Mouse (Mus musculus) limb, embryonic 12.5 days (tissue): ENCODE measurements at regions not wholly inside any gene's neighbourhood (a gene's known extent, or its start where the extent isn't known, plus 50 kb on each side); places are given as distances from the start of the nearest gene placed in this dataset.
"Not testable (repeated sequence)": the region's sequence is repeated elsewhere in the genome, so short reads cannot be mapped to it uniquely, and the experiment has no call there.

Experiments
- ATAC-seq: fragments of 200-750 bp; cut with Nextera tagmentation; 2 replicates; pipeline ENCODE4 v1.8.0; 2017; ENCODE audit warnings: low read depth, moderate TSS enrichment; ENCODE audit not compliant: insufficient number of reproducible peaks, insufficient read depth, low FRiP score, low TSS enrichment
- H3K27ac ChIP-seq: fragments of 300-500 bp; sonication (generic); 2 replicates; pipeline ENCODE4 v1.5.1; 2016; ENCODE audit warnings: mild to moderate bottlenecking, moderate library complexity
- H3K27me3 ChIP-seq: fragments of 300-500 bp; sonication (generic); 2 replicates; pipeline ENCODE4 v1.6.1; 2016; ENCODE audit warnings: mild to moderate bottlenecking, moderate library complexity
- H3K36me3 ChIP-seq: fragments of 300-500 bp; sonication (generic); 2 replicates; pipeline ENCODE4 v1.6.1; 2016; ENCODE audit warnings: mild to moderate bottlenecking, moderate library complexity
- H3K4me1 ChIP-seq: fragments of 300-500 bp; sonication (generic); replicated peaks from 2 replicates; pipeline ENCODE4 v1.6.1; 2016
- H3K4me2 ChIP-seq: fragments of 300-500 bp; sonication (generic); 2 replicates; pipeline ENCODE4 v1.6.1; 2016; ENCODE audit warnings: mild to moderate bottlenecking, moderate library complexity
- H3K4me3 ChIP-seq: fragments of 300-500 bp; sonication (generic); replicated peaks from 2 replicates; pipeline ENCODE4 v1.5.1; 2016; ENCODE audit warnings: mild to moderate bottlenecking
- H3K9ac ChIP-seq: fragments of 300-500 bp; sonication (generic); replicated peaks from 2 replicates; pipeline ENCODE4 v1.6.1; 2016; ENCODE audit warnings: mild to moderate bottlenecking, moderate library complexity
- H3K9me3 ChIP-seq: fragments of 300-500 bp; sonication (generic); 2 replicates; pipeline ENCODE4 v1.6.1; 2016; ENCODE audit warnings: mild to moderate bottlenecking, moderate library complexity
- whole genome bisulfite sequencing: fragments of 180-500 bp; shearing (Covaris S2); methylation state at CpG from one replicate; pipeline ENCODE4 v1.1.7; 2016; 5-methylcytosine and 5-hydroxymethylcytosine counted together

DNA sequence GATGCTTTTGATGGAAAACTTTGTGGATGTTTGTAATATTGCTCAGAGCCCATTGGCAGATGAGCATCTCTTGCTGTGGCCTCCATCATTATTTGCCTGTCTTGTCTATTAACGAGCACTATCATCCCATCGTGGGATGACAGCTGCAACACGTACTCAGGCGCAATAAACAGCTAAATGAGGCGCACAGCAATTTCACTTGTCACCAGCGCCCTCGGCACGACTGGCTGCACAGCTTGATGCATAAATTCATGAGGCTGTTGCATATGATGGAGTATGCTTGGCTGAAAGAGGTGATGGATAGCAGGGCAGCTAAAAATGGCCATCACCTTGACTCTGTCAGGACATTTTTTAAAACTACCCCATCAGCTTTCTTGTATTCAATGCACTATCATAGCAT is 853.1 kb upstream of the Pou3f2 start:
- no peak for ATAC-seq
- no peak overlapping the region for H3K27ac ChIP-seq
- 57% methylated on average over 8 of the region's 8 CpGs for WGBS
- H3K4me3 ChIP-seq = no peak overlapping the region
- no peak overlapping the region for H3K4me2 ChIP-seq
- H3K9ac ChIP-seq = no peak overlapping the region
- H3K9me3 ChIP-seq = no peaks in the 10 kb centered on the region
- no peaks in the 10 kb centered on the region for H3K4me1 ChIP-seq
- H3K27me3 ChIP-seq = no peaks in the 10 kb centered on the region
- H3K36me3 ChIP-seq = no peaks in the 10 kb centered on the region

DNA sequence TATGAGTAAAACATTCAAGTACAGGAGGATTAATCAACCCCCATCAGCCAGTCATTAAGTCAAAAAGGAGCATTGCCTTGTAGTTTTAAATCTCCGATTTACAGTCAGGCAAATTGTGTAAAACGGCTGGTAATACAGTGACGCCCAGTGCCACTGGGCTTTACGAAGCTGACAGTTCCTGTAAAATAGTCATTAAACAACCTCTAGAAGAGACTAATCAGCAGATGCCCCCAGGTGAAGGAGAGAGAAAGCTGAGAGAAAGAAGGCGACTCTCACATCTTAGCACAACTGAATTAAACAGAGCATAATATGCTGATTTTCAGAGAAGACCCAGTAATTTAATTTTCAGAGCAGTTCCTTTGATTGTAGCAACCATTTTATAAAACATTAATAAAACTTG is 850.3 kb upstream of the Pou3f2 start:
- no peak overlapping the region for H3K4me3 ChIP-seq
- H3K4me2 ChIP-seq = no peak overlapping the region
- no peak overlapping the region for H3K27ac ChIP-seq
- H3K4me1 ChIP-seq = no peaks in the 10 kb centered on the region
- H3K9ac ChIP-seq = no peak overlapping the region
- no peaks in the 10 kb centered on the region for H3K36me3 ChIP-seq
- H3K9me3 ChIP-seq = no peaks in the 10 kb centered on the region
- WGBS = 38% methylated on average over 5 of the region's 5 CpGs
- H3K27me3 ChIP-seq = no peaks in the 10 kb centered on the region
- no peak for ATAC-seq

DNA sequence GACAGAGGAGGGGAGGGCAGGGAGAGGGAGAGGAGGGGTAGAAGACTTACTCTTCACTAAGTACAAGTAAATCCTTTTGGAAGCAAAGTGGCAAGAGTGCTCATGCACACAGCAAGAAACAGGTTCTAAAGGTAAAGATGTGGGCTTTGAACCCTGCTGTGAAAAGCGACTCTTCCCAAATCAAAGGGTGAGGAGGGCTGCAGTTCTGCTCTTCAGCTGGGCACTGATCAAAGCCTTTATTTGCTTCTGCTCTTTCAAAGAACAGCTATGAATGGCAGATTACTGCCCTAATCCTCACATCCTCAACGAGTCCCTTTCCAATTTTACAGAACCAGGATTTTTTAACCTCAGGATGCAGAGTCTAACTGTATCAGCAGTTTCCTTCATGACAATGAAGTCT is 812.5 kb upstream of the Pou3f2 start:
- no peaks in the 10 kb centered on the region for H3K36me3 ChIP-seq
- WGBS = 11% methylated on average over 2 of the region's 2 CpGs
- H3K4me2 ChIP-seq = no peak overlapping the region
- H3K4me1 ChIP-seq = no peaks in the 10 kb centered on the region
- no peak for ATAC-seq
- H3K27ac ChIP-seq = no peak overlapping the region
- H3K9me3 ChIP-seq = no peaks in the 10 kb centered on the region
- H3K4me3 ChIP-seq = no peak overlapping the region
- H3K9ac ChIP-seq = no peak overlapping the region
- no peaks in the 10 kb centered on the region for H3K27me3 ChIP-seq

DNA sequence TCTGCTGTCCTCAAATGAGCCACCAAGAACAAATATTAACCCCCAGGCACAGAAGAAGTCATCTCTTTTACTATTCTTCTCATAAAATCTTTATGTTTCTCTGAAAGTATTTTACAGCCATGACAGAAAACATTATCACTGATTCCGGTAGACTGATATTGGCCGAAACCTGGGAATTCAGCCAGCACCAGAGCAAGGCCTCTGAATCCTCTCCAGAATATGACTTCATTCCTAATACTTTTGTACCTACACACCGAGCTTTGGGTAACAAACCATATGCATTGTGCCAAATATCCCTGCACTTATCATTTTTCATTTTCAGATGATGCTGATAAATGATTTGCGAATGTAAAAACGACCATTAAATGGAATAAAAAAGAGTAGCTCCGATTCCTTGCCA is 791.9 kb upstream of the Pou3f2 start:
- peaks cover 6% of the 10 kb centered on the region; the same call in 1 of the 2 replicates for H3K4me1 ChIP-seq
- H3K36me3 ChIP-seq = no peaks in the 10 kb centered on the region
- no peaks in the 10 kb centered on the region for H3K27me3 ChIP-seq
- no peaks in the 10 kb centered on the region for H3K9me3 ChIP-seq
- no peak overlapping the region for H3K27ac ChIP-seq
- WGBS = 40% methylated on average over 6 of the region's 6 CpGs
- no peak overlapping the region for H3K4me3 ChIP-seq
- no peak overlapping the region for H3K4me2 ChIP-seq
- H3K9ac ChIP-seq = no peak overlapping the region
- ATAC-seq = no peak

DNA sequence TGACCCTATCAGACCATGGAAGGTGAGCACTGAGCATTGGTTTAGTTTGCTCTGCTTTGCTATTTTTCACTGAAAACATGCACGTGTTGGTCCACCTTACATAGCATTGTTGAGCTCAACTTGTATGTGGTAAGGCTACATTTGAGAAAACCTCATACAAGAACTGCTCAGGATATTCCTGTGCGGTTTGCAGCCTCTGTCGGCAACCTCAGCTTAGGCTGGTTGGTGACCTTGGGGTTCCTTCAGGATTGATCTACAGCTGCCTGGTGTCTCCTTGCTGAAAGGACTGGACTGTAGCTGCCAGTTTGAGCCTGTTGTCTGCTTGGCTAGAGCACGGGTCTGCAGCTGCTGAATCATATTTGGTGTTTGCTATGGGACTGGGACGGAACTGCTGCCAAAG is 787.0 kb upstream of the Pou3f2 start:
- H3K9me3 ChIP-seq = no peaks in the 10 kb centered on the region
- no peak overlapping the region for H3K4me2 ChIP-seq
- no peaks in the 10 kb centered on the region for H3K27me3 ChIP-seq
- 84% methylated on average over 5 of the region's 5 CpGs for WGBS
- H3K9ac ChIP-seq = no peak overlapping the region
- H3K36me3 ChIP-seq = no peaks in the 10 kb centered on the region
- no peak for ATAC-seq
- H3K4me3 ChIP-seq = no peak overlapping the region
- no peak overlapping the region for H3K27ac ChIP-seq
- peaks cover 5% of the 10 kb centered on the region; the same call in 1 of the 2 replicates for H3K4me1 ChIP-seq

DNA sequence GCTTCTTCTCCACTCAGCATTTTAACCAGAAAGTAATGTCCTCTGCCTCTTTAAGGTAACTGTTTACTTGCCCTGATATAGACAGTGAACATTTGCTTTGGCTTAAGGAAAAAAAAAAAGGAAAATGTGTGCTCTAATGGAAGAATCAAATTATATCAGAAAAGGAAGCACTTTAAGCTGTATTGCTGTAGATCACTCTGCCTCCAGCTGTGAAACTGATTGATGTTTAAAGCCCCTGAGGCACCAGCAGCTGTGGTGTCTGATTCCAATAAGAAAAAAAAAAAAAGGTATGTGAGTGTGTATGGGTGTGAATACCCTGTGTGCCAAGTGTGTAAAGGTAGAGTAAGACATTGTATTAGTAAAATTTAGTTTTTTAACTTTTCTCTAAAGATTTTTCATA is 783.8 kb upstream of the Pou3f2 start:
- ATAC-seq = no peak

DNA sequence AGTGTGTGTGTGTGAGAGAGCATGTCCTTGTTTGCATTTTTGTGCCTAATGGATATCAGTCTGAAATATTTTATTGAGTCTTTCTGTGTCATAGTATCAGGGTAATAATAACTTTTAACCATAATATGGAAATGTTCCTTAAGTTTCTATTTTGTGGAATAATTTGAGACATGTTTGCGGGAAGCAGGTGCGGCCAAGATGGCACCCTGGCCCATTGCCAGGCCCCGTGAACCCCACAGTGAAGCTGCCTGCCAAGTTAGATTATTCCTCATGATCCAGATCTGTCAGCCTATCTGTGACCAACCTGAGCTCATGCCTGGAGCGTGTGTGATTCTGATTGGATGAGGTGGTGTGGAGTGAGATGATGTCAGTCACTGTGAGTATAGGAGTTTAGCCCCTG is 772.2 kb upstream of the Pou3f2 start:
- WGBS = 92% methylated on average over 4 of the region's 4 CpGs
- H3K4me2 ChIP-seq = no peak overlapping the region
- no peak for ATAC-seq
- no peaks in the 10 kb centered on the region for H3K4me1 ChIP-seq
- H3K27ac ChIP-seq = no peak overlapping the region
- H3K27me3 ChIP-seq = no peaks in the 10 kb centered on the region
- H3K36me3 ChIP-seq = no peaks in the 10 kb centered on the region
- H3K4me3 ChIP-seq = no peak overlapping the region
- no peak overlapping the region for H3K9ac ChIP-seq
- peaks cover 21% of the 10 kb centered on the region for H3K9me3 ChIP-seq

More for the DNA sequence above, 783.8 kb upstream of the Pou3f2 start:
- H3K9me3 ChIP-seq = no peaks in the 10 kb centered on the region
- H3K4me1 ChIP-seq = no peaks in the 10 kb centered on the region
- no peak overlapping the region for H3K4me3 ChIP-seq
- H3K36me3 ChIP-seq = no peaks in the 10 kb centered on the region
- H3K27ac ChIP-seq = no peak overlapping the region
- H3K4me2 ChIP-seq = no peak overlapping the region
- no peaks in the 10 kb centered on the region for H3K27me3 ChIP-seq
- H3K9ac ChIP-seq = no peak overlapping the region

DNA sequence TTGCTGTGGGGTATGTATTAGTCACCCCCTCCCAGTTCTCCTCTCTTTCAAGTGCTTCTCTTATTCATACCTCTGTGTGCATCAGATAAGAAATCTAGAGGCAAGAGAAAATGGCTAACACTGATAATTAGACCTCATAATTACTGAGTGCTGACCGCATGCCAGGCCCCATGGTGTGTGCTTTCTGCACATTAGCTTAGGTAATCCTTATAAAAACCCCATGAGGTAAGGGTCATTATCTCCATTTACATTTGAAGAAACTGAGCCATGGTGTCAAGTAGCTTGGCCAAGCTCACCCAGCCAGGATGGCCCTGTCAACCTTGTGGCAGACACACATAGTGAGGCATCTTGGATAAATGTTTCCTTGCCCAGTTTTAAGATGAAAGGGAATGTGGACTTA is 746.8 kb upstream of the Pou3f2 start:
- Histone ChIP-seq H3K4me1 (no peaks in the 10 kb centered on the region), H3K4me3 (no peak overlapping the region), H3K4me2 (no peak overlapping the region), H3K36me3 (no peaks in the 10 kb centered on the region), H3K9me3 (no peaks in the 10 kb centered on the region), H3K9ac (no peak overlapping the region), H3K27ac (no peak overlapping the region), H3K27me3 (no peaks in the 10 kb centered on the region)
- no peak for ATAC-seq
- whole genome bisulfite sequencing = 34% methylated on average over 1 of the region's 1 CpGs

DNA sequence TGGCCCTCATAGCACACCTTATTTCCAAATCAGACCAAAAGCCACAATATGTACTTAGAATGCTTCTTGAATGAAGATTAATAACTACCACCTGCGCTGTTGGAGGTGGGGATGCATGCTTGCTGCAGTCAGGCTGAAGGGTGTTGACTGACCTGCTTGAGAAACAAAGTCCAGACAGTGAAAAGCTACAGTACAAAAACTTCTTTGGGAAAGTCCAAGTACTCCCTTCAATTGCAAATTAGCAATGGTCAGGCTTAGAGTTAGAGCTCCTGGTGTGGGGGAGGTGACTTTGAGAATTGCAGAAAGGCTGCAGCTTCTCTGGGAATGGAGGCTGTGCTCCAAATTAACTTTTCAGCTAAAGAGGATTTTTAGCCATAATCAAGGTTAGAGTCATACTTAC is 706.6 kb upstream of the Pou3f2 start:
- H3K4me1 ChIP-seq, H3K4me3 ChIP-seq, H3K9me3 ChIP-seq, H3K27me3 ChIP-seq, H3K9ac ChIP-seq, H3K27ac ChIP-seq, H3K36me3 ChIP-seq, ATAC-seq, H3K4me2 ChIP-seq: not testable (repeated sequence)
- 98% methylated on average over 1 of the region's 1 CpGs for WGBS

DNA sequence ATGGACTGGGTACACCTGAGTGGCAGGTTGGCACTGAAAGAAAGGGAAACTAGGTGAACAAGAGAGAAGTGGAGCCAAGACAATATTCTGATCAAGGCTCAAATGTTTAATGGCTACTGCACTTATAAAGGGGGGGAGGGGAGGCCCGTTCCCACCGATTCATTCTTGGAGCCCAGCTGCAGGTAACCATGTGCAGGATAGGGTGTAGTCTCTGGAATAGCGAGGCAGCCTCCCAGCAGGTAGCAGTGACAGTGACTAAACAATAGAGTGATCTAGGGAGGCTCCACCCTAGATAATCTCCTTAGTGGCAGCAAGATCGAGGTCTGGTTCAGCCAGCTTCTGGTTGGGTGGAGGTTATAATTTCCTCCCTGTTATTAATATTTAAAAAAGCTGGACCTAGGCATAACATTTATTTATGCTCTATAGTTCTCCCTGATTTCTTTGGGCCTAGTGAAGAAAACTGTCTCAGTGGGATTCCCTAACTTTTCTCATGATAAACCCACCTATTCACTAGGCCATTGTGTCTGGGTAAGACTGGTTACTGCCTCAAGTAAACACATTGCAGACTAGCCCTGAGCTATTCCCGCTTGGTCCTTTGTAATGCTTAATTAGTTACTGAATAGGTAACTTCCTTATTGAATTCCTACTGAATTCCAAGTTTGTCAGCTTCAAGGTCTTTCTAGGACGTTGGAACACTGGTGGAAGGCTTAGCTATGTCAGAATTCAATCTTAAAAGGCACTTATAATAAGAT is 705.4 kb upstream of the Pou3f2 start:
- WGBS = 83% methylated on average over 6 of the region's 6 CpGs
- H3K9ac ChIP-seq = no peak overlapping the region
- H3K9me3 ChIP-seq = no peaks in the 10 kb centered on the region
- H3K36me3 ChIP-seq = no peaks in the 10 kb centered on the region
- H3K4me1 ChIP-seq = no peaks in the 10 kb centered on the region
- no peaks in the 10 kb centered on the region for H3K27me3 ChIP-seq
- H3K4me2 ChIP-seq = no peak overlapping the region
- no peak overlapping the region for H3K27ac ChIP-seq
- H3K4me3 ChIP-seq = no peak overlapping the region
- ATAC-seq = no peak

DNA sequence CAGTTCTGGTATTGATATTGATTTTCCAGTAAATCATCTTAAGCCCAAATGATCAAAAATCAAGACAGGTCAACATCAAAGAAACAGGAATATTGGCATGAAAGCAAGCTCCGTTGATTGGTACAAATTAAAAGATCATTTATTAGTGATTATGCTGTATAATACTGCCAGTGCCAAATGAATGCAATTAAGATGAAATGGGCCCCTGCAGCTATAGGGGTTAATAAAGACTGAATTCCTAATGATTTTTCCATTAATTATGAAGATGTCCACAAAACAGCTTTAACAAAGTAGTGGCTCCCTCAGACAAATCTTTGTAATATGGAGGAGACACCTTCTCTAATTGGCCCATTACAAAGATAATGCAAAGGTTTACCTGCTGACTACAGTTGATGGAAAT is 685.6 kb upstream of the Pou3f2 start:
- Histone ChIP-seq H3K4me1 (no peaks in the 10 kb centered on the region), H3K27me3 (no peaks in the 10 kb centered on the region), H3K4me2 (no peak overlapping the region), H3K4me3 (no peak overlapping the region), H3K36me3 (no peaks in the 10 kb centered on the region), H3K27ac (no peak overlapping the region), H3K9ac (no peak overlapping the region), H3K9me3 (no peaks in the 10 kb centered on the region)
- ATAC-seq = no peak
- WGBS = 64% methylated on average over 1 of the region's 1 CpGs

DNA sequence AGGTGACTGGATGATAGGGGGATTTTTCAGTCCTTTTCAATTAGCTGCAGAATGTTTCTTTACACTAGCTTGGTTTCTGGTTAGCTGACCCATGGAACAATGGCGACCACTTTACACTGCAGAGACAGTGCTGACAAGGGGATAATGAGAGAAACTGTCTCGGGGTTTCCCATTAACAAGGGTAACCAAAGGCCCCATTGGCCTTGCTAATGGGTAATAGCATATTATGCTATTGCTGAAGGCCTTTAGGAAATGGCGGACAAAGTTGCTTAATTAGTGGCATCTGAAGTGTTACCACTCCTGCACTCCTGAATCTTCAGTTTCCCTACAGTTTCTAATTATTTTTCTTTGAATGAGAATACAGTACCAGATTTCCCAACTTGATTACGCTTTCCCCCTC is 685.2 kb upstream of the Pou3f2 start:
- H3K27ac ChIP-seq = no peak overlapping the region
- H3K4me3 ChIP-seq = no peak overlapping the region
- no peak for ATAC-seq
- 71% methylated on average over 4 of the region's 4 CpGs for WGBS
- H3K4me1 ChIP-seq = no peaks in the 10 kb centered on the region
- H3K36me3 ChIP-seq = no peaks in the 10 kb centered on the region
- H3K9ac ChIP-seq = no peak overlapping the region
- no peaks in the 10 kb centered on the region for H3K9me3 ChIP-seq
- H3K27me3 ChIP-seq = no peaks in the 10 kb centered on the region
- no peak overlapping the region for H3K4me2 ChIP-seq
